Mouse (Mus musculus): ENCODE results near the gene Masp2. TPM values are rescaled to one million over a fixed set of nuclear protein-coding genes. Genes with fewer than 3 reads are reported as not detected.

Masp2 gene
- total RNA-seq, 2 experiments from 2014 or later = not detected

DNA sequence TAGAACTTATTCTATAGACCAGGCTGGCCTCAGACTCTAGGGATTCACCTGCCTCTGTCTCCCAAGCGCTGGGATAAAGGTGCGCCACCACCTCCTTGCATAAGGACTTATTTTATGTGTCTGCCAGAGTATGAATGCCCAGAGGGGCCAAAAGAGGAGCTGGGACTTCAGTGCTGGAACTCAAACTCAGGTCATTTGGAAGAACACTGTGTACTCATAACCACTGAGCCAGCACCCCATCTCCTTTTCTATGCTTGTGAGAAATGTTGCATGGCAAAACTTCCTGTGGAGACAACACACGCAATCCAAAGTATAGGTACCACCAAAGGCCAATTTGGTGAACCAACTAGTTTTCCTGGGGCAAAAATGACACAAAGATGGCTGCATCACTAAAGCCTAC, 5.6 kb upstream of the Masp2 start:
- ATAC-seq (replicated peaks; ENCODE audit: low FRiP score, poor library complexity, severe bottlenecking) = no peak

GRCm38 (mm10) chr4:148598826-148599225, 3.5 kb upstream of the Masp2 start:
- ATAC-seq (replicated peaks; ENCODE audit: low FRiP score, poor library complexity, severe bottlenecking) = no peak

GRCm38 (mm10) chr4:148600316-148600715, 2.0 kb upstream of the Masp2 start:
- no peak for ATAC-seq (replicated peaks; ENCODE audit: low FRiP score, poor library complexity, severe bottlenecking)

DNA sequence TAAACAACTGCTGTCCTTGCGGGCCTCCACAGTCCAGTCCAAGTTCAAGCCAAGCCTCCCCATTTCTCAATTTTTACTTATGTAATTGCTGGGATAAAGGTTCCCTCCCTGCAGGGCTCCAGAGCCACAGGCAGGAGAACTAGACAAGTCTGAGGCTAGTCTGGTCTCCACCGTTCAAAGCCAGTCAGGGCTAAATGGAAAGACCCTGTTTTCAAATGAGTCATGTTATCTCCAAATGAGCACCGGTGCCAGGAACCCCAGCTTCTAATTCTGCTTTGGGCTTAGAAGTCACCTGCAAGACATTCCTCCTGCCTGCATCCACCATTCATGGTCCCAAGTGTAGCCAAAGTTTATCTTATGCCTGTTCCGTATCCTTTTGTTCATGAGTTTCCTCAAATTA, 483 bp upstream of the Masp2 start:
- ATAC-seq (replicated peaks; ENCODE audit: low FRiP score, poor library complexity, severe bottlenecking) = no peak

GRCm38 (mm10) chr4:148603376-148604139, 1.2 kb downstream of the Masp2 start:
- no peak for ATAC-seq (replicated peaks; ENCODE audit: low FRiP score, poor library complexity, severe bottlenecking)

DNA sequence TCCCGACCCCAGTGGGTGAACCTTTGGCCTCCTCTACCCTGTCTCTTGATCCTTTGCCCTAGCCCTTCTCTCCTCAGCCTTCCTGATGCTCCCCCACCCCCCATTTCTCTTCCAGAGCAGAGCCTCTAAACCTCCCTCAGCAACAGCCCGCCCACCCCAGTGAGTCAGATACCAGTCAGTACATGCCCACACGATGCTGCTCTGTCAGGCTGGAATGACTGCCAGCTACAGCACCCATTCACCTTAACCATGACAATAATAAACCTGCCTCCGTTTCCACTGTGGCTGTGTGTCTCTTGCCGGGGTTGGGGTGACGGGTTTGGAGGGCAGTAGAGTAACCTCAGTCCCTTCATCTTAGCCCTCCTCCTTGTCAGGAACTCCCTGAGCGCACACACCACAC, 1.8 kb downstream of the Masp2 start:
- no peak for ATAC-seq (replicated peaks; ENCODE audit: low FRiP score, poor library complexity, severe bottlenecking)

DNA sequence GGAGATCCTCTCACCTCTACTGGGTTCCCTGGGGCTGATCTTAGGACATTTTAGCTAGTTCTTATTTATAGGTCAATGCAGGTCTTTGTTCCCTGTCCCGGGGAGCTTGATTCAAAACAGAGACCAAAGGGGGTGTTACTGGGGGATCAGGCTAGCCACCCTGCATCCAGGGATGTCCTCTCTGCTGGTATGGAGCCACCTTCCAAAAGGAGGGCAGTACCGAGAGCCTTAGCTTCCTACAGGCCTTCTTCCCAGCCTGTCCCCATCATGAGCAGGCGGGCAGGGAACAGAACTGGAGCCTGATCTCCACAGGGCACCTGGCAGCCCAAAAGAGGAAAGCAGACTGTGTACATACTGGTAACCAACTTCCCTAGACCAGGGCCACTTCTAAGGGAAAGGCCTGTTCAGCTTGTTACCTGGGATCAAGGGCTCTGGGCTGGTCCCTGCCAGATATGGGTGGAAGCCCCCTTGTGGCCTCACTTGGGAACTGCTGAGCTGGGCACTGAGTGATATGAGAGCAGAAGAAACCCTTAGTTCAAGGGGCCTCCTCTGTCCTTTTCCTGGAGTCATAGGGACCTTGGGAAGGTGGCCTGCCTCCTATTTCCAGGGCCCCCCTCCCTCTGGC, 2.3 kb downstream of the Masp2 start:
- ATAC-seq (replicated peaks; ENCODE audit: low FRiP score, poor library complexity, severe bottlenecking) = peak; percentile 78

DNA sequence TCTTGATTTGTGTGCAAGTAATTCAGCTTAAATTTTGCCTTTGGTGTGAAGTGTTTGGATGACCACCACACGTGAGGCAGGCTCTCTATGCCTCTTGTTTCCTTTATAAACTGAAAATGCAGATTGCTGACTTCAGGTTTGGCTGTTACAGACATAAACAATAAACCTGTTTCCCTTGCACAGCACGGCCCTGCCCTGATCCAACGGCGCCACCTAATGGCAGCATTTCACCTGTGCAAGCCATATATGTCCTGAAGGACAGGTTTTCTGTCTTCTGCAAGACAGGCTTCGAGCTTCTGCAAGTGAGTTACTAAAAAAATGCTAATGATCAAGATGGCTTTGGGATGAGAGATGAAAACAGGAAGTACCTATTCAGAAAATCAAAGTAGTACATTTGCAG, 5.4 kb downstream of the Masp2 start:
- no peak for ATAC-seq (replicated peaks; ENCODE audit: low FRiP score, poor library complexity, severe bottlenecking)

DNA sequence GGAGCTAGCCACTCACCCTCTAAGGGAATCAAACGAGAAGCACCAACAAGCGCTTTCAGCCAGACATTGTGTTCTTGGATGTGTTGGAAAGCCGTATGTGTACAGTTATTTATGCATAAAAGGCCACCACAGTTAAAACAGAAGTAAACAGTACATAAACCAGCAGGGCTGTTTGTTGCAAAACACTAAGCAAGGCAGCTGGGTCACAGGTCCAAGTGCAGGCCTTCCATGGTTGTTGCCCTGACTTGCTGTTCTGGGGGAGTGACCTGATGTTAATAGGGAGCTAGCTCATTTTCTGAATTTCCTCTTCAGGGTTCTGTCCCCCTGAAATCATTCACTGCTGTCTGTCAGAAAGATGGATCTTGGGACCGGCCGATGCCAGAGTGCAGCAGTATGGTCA, 7.5 kb downstream of the Masp2 start:
- ATAC-seq (replicated peaks; ENCODE audit: low FRiP score, poor library complexity, severe bottlenecking) = no peak

GRCm38 (mm10) chr4:148610631-148611364, 8.4 kb downstream of the Masp2 start:
- ATAC-seq (replicated peaks; ENCODE audit: low FRiP score, poor library complexity, severe bottlenecking) = no peak

DNA sequence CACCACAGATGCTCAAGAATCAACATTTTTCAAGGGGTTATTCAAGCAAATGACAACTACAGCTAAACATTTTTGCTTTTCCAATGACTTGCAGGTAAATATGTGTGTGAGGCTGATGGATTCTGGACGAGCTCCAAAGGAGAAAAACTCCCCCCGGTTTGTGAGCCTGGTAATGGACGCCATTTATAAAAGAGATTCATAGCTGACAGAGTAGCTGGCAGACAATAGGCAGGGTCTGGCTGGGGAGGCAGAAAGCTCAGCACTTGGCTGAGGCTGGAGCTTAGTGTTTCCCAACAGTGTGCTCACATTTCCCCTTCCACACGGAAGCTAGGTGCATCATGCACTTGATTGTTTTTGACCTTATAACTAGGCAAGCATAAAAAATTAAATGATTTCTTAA, 10.2 kb downstream of the Masp2 start:
- ATAC-seq (replicated peaks; ENCODE audit: low FRiP score, poor library complexity, severe bottlenecking) = no peak

DNA sequence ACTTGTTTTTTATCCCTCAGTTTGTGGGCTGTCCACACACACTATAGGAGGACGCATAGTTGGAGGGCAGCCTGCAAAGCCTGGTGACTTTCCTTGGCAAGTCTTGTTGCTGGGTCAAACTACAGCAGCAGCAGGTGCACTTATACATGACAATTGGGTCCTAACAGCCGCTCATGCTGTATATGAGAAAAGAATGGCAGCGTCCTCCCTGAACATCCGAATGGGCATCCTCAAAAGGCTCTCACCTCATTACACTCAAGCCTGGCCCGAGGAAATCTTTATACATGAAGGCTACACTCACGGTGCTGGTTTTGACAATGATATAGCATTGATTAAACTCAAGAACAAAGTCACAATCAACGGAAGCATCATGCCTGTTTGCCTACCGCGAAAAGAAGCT, 11.4 kb downstream of the Masp2 start:
- ATAC-seq (replicated peaks; ENCODE audit: low FRiP score, poor library complexity, severe bottlenecking) = no peak

- no peak for ATAC-seq (replicated peaks; ENCODE audit: low FRiP score, poor library complexity, severe bottlenecking)
Observed at GRCm38 (mm10) chr4:148619805-148620204, 17.5 kb downstream of the Masp2 start.

DNA sequence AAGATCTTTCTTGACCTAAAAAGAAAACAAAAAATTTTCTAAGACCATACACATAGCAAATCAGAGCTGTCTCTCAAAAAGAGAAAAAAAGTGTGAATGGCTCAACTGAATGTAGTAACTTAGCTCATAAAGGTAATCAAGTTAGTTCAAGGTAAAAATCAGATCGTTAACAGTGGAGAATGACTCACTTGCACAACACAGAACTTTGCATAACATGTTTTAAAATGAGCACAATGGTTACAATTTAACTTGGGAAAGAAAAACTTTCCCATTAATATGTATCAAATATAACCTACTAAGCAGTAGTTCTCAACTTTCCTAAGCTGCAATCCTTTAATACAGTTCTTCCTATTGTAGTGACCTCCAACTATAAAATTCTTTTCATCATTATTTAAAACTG, 18.4 kb downstream of the Masp2 start:
- ATAC-seq (replicated peaks; ENCODE audit: low FRiP score, poor library complexity, severe bottlenecking) = no peak

DNA sequence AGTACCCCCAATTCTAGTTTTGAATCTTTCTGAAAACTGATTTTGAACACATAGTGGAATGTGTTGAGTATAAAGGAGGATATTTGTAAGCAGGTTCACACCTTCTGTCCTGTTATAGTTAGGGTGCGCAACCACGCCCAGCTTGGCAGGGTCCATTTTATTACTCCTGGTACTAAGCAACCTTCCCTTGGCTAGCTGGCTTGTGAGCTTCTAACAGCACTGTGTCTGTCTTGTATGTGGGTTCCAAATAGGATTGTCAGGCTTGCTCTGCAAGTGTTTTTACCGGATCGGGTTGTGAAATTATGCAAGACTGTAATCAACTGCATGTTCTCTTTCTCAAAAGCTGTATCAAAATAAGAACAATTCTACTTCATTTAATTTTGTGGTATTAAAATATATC, 20.1 kb downstream of the Masp2 start:
- ATAC-seq (replicated peaks; ENCODE audit: low FRiP score, poor library complexity, severe bottlenecking) = no peak

GRCm38 (mm10) chr4:148623609-148624008, 21.3 kb downstream of the Masp2 start:
- ATAC-seq (replicated peaks; ENCODE audit: low FRiP score, poor library complexity, severe bottlenecking) = no peak

GRCm38 (mm10) chr4:148625010-148625409, 22.7 kb downstream of the Masp2 start:
- ATAC-seq (replicated peaks; ENCODE audit: low FRiP score, poor library complexity, severe bottlenecking) = no peak

DNA sequence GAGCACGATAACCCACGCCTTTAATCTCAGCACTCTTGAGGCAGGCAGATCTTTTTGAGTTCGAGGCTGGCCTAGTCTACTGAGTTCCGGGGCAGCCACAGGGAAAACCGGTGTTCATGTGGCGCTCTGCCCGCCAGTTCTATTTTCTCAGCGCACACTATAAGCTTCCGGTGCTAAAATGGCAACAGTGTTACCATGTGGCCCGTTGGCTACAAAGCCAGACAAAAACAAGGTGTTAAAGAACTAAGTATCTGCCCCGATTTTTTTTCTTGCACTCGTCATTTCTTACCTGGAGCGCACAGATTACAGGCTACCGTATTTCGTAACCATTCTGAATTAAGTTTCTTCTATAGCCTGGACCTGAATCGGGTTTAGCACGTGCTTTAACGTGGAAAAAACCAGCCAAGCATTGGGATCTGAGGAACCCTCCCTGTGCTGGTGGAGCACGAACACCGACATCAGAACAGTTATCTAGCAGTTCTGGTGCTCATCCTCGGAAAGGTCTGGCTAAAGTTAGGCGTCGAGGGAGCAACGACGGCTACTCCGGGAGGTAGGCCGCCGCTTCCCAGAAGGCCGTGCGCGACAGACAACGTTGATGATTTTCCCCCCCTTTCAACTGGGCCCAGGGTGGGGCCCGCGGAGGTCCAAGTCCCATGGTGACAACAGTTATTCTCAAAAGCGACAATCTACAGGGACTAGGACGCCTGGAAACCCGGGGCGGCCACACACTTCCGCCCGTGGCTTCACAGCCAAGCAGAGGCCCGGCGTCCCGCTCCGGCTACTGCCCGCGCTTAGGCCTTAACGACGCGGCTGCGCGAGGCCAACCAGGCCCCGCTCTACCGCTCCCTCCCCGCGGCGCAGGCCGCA, 23.6 kb downstream of the Masp2 start:
- ATAC-seq (replicated peaks; ENCODE audit: low FRiP score, poor library complexity, severe bottlenecking) = peak; percentile 71

DNA sequence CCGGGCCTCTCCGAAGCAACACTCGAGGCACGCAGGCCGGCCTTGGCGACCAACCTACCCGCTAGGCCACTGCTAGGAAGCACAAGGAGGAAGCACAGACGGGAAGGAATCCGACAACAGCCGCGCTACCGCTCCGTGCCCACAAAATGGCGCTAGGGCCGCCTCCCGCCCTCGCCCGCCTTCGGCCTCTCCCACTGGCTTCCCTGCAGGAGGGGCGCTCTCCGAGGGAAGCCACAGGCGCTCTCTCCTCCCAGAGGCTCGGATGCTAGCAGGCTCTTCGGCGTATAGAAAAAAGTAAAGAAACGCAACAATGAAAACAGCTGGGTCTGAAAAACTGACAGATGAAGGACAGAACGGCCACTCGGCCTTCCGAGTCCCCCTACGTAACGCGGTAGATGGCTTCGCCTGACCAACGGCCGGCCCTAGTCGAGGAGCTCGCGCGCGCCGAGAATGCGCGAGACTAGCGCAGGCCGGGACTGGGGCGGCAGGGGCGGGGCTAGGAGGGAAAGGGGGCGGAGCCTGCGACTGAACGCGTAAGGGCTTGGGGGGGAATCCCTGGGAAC, 24.4 kb downstream of the Masp2 start, which contains the start of gene Tardbp:
TSS of gene Tardbp (minus strand) at position 397 of the 563 bp plus-strand sequence.
- peak; percentile 96 for ATAC-seq (replicated peaks; ENCODE audit: low FRiP score, poor library complexity, severe bottlenecking)

- peak; percentile 3; the same call in 1 of the 2 replicates for ATAC-seq (replicated peaks; ENCODE audit: low FRiP score, poor library complexity, severe bottlenecking)
Observed at GRCm38 (mm10) chr4:148627246-148627645, 24.9 kb downstream of the Masp2 start.

Data from erythroid progenitor cell, adult 5-6 weeks (primary cell).